Mouse (Mus musculus): ENCODE data around the gene Chst1.

GRCm38 (mm10) chr2:92607153-92607552 is 7.6 kb downstream of the Chst1 start:
- TF ChIP-seq CTCF (conservative IDR thresholded peaks at IDR 0.05; ENCODE audit: low read length): no peak
- TF ChIP-seq NANOG (IDR thresholded peaks at IDR 0.05; ENCODE audit: borderline replicate concordance, low read length): no peak

Measured in E14TG2a.4 (cell line).